Mouse (Mus musculus) urinary bladder, adult 2 months (tissue): ENCODE measurements around the gene Nub1. TPM values are rescaled to one million over a fixed set of nuclear protein-coding genes. Genes with fewer than 3 reads are reported as not detected.

Experiments used
- DNase-seq: peaks from one replicate; pipeline ENCODE4 v3.0.0; 2022; ENCODE audit warnings: low spot score
- polyA plus RNA-seq: library from polyadenylated mRNA; depleted of rRNA; stranded (reverse); fragments of >200 nt; gene quantifications from 2 replicates; pipeline ENCODE4 v1.2.3, GENCODE M21; 2012

Nub1 gene
- polyA plus RNA-seq, 1 experiment: 47.3 TPM

DNA sequence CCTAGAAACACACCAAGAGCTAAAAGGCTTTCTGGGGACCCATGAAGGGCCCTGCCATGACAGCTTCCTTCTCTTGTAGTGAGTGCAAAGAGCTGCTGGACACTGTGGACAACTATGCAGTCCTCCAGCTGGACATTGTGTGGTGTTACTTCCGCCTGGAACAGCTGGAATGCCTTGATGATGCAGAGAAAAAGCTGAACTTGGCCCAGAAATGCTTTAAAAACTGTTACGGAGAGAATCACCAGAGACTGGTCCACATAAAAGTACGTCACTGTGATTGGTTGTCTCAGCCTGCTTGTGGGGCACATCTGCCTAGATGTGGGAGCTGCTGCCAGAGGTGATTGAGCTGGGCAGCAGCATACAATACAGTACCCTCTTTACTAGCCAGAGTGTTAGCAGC is 15.9 kb downstream of the Nub1 start:
- DNase-seq: no peak

DNA sequence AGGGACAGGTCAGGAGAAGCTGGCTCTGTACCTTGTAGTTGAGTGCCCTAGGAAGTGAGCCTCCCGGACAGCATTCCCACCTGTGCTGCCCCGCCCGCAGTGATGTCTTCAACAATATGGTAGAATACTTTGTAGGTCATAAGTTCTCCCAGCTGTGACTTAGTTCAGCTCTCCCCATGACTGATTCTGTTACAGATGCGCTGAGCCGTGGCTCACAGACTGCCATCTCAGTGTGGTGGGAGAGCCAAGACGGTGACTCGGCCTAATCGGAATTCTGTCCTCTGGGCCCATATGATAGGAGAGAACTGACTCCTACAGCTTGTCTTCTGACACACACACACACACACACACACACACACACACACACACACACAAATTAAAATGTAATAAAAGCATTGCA is 19.3 kb downstream of the Nub1 start:
- DNase-seq: no peak

DNA sequence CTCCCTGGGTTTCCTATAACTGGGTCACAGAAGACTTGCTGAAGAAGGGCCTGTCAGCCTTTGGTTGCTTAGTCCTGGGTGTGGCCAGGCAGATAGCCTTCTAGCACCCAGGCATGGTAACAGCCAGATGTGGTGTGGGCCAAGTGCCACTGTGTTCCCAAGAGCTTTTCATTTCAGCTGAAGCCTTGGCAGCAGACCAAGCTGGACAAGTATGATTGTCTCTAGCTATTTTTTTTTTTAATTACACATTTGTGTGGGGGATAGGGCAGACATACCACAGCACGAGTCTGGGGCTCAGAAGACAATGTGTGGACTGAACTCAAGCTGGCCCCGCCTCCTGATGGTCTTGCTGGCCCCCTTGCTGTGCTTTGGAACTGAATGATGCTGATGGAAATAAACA is 24.6 kb downstream of the Nub1 start:
- DNase-seq: no peak

DNA sequence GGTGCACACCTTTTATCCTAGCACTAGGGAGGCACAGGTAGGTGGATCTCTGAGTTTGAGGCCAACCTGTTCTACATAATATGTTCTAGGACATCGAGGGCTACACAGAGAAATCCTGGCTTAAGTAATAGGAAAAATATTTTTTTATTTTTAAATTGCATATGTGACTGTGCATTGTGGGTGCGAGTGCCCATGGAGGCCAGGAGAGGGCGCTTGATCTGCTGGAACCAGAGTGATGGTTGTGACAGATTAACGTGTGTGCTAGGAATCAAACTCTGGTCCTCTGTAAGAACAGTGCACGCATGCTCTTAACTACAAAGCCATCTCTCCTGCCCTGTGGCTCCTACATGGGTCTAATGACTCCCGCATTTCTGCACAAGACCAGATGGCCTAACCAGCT is 26.3 kb downstream of the Nub1 start:
- no peak for DNase-seq

DNA sequence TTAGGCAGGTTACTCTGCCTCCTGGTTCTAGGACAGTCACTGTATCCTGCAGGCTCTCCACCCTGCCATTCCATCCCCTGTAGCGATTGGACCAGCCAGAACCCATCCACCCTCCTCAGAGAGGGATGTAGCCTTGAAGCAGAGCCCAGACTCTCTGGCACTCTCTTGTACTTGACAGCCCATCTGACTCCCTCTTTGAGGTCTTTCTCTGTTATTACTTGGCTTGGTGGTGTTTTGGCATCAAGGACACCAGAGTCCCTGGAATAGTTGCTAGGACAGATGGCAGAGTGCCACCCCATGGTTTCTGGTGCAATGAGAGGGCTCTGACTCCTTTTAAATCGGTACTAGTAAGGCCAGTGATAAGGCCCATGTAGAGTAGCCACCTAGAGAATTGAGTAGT is 27.9 kb downstream of the Nub1 start:
- DNase-seq: no peak

DNA sequence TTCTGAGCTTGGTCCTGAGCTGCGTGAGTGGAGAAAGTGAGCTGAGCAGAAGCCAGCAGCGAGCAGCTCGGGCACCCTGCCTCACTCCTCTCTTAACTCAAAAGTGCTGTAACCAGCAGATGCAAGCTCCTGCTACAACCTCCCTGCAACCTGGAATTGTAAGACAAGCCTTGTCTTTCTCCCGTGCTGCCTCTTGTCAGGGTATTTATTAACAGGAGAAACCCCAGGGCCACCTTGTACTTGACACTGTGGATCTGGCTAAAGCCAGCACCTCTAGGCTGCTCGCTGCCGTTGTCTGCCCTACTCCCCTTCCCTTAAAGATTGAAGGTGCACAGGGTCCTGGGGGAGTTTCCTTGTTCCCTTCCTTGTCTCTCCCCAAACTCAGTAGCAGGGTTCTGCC is 28.7 kb downstream of the Nub1 start:
- DNase-seq: no peak

DNA sequence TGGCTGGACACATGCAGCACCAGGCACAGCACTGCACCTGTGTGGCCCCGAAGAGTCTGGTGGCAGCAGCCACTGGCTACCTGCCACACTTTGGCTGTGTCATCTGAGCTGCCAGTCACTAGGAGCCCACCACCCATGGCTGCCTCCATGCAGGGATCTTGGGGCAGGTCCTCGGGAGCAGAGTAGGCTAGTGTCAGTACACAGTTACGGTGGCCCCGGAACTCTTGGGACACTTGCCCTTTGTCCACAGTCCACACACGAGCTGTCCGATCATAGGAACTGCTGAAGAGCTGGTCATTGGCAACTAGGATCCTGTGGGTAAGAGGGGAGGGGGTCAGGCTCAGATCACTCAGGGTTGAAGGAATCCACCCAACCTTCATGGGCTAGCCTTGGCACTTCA is 32.7 kb downstream of the Nub1 start:
- no peak for DNase-seq

DNA sequence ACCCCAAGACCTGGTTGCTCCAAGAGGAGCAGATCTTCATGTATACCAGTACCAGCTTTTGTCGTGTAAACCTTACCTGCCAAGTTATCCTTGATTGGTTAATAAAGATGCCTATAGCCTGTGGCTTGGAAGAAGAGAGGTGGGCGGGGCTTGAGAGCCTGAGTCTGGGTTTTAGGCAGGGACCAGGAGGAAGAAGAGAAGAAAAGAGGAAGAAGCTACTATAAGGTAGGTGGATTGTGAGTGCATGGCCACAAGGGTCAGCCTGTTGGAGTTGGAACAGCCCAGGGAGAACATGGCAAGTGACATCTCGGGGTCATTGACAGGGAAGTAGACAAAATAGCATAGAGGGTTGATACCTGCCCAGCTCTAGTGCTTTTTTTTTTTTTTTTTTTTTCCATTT is 34.5 kb downstream of the Nub1 start:
- no peak for DNase-seq

DNA sequence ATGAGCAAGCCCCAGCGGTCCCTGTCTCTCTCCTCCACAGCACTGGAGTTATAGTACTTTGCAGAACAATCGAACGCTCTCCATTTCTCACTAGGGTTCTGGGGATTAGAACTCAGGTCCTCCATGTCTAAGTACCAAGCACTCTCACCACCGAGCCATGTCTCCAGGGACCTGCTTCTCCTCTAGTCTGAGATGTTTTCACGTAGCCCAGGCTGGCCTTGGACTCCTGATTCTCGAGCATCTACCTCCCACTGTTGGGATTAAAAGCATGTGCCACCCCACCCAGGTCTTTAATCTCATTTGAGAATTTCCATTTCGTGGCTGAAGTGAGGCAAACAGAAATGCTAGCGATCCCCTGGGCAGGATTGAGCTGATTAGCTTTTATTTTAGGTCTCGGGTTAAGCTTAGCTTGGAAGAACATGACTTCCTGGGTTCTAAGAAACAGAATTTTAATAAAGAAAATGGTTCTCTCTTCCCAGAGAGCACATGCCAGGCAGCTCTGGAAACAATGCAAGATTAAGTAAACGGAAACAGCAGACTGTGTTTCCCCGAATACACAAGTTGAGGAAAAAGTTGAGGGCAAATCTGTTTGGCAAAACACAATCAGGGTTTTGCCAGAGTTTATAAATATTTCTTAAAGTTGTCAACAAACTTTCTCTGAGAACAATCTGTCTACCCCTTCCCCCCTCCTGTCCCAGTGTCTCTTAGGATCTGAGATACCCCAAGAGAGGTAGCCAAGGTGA is 38.4 kb downstream of the Nub1 start:
- no peak for DNase-seq

DNA sequence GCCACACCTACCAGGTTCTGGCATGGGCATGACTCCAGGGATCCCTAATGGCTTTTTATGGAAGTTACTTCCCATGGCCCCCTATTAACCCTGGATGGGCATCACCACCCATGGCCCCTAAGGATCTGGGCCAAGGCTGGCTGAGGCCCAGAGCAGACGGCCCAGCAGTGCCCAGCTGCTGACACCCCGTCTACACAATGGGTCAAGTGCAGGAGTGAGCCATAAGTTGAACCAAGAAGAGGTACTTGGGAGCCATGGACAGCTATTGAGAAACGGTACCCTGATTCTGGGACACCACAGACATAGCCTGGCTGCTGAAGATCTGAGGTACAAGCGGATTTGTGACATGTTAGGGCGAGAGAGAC is 38.9 kb downstream of the Nub1 start:
- no peak for DNase-seq

DNA sequence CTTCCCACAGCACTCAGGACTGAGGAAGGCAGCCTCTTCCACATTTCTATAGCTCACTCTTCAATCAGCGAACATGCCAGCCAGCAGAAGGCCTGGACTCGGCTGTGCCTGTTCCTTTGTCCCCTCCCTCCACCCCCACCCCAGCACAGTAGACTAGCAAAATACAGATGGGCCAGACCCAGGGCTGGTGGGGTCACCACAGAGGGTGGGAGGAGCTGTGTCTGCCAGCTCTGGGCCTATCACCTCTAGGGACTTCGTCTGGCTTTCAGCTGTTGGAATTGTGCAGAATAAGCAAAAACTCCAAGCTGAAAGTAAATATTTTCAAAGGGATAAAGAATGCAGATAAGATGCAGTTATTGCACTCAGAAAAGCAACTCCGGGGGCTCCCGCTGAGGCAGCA is 39.5 kb downstream of the Nub1 start:
- DNase-seq: no peak

DNA sequence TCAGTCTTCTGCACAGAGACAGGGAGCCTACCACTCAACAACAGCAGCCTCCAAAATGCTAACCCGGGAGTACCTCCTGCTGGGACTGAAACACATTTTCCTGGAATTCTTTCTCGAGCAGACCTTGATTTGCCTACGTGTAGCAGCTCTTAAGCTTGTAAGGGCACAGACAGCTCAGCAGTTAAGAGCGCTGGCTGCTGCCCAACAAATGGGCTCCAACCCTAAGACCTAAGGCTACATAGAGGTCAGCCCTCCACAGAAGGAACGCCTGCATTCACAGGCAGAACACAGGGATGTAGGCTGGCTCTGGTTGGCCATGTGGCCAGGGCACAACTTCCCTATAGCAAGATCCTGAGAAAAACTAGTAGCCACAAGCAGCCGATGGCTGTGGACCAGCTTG is 40.6 kb downstream of the Nub1 start:
- no peak for DNase-seq

DNA sequence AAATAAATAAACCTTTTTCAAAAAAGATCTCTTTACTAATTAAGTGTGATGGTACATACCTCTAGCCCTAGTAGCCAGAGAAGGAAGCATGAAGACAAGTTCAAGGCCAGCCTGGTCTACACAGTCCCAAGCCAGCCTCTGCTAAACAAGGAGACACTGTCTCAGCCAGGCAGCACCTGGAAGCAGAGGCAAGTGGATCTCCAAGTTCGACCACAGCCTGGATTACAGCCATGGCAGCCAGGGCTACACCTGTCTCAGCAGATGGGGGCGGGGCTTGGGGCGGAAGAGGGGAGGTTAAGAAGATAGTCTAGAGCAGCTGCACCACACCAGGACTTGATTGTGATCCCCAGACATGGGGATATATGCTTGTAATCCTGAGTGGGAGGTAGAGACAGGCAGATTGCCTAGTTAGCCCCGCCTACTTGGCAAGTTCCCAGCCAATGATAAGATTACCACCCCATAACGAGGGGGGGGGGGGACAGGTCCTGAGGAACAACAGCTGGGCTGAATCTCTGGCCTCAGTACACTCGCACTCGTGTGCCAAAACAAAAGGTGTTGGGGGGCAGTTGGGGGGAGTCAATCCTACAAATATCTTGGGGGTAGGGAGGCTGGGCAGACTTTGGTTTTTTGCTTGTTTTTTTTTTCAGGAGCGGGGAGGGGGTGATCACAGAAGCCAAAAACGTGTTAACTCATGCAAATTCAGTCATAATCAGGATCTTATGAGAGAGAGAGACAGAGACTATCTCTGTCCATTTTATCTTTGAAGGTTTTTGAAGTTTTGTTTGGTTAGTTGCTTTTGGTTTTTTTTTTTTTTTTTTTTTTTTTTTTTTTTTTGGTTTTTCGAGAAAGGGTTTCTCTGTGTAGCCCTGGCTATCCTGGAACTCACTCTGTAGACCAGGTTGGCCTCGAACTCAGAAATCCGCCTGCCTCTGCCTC is 41.8 kb downstream of the Nub1 start:
- DNase-seq: no peak

DNA sequence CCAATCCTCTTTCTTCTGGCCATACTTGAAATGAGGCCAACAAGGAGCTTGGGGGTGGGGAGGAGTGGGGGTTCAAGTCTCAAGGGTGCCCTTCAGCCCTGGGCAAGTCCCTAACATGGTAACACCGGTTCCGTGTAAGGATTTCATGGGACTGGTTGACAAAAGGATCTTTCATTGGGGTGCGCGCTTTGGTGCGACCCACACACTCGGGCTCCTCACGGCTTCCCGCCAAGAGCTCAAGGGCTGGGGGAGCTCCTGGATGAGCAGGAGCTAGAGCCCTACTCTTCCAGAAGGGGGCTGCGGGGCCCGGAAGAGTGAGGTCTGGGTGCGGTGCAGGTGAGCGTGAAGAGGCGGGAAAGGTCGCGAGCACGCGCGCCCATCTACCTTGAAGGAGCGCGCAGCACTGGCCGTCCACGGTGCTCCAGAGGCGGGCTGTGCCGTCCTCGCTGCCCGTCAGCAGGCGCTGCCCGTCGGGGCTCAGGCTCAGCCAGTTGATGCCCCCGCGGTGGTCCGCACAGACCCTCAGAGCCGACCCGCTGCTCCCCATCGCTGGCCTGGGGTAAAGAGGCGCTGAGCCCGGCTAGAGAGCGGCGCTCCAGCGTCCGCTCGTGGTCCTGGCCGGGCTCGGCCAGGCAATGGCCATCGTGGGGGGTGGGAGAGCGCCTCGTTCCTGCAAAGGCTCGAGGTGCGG is 44.6 kb downstream of the Nub1 start:
- DNase-seq: no peak

DNA sequence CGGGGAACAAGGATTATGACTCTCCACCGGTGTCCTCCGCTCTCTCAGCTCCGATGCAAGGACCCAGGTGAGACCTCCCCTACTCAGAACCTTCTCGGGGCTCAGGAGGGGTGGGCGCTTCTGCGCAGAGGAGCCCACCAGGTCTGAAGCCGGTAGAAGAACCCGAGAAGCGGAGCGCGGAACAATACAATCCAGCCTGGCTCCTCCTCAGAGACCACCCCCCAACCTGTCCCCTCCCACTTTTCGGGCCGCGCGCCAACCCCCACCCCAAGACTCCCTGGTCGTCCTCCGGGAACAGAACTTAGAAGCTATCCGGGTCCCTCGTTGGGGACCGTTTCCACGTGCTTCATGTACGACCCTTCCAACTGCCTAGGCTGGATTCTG is 45.1 kb downstream of the Nub1 start, which contains the start of gene Wdr86:
Wdr86 (minus strand) TSS at position 240 of the 384 bp plus-strand sequence.
- DNase-seq: no peak

DNA sequence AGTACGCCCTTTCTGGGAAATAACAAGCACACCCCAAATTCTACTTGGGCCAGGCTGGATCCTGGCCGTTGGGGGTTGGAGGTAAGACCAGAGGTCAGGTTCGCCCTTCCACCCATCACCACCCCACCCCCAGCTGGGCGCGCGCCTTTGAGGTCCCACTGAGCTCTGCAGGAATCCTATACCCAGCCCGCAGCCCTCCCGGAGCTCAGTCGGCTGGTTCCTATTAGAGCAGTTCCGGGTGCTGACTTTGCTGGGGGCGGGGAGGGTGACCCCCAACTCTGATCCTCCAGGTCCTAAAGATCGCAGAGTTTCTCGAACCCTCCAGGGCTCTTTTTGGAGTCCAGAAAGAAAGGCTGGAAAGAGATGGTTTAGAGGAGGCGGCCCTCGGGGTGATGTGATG is 45.7 kb downstream of the Nub1 start:
- DNase-seq: no peak

DNA sequence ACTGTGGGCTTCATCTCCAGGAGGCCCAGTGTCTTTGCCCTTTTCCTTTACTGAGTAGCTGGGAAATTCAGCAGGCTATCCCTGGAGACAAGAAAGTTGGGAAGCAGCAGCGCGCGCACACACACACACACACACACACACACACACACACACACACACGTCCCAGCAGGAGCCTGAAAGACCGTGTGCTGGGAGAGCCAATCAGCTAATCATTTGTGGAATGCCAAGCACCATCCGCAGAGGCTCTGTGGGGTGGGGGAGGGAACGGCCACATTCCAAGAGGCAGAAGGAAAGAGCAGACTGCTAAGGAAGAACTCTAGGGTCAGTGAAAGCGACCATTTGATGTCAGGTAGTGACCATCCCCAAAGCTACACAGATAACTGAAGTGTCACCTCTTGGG is 47.8 kb downstream of the Nub1 start:
- DNase-seq: no peak

DNA sequence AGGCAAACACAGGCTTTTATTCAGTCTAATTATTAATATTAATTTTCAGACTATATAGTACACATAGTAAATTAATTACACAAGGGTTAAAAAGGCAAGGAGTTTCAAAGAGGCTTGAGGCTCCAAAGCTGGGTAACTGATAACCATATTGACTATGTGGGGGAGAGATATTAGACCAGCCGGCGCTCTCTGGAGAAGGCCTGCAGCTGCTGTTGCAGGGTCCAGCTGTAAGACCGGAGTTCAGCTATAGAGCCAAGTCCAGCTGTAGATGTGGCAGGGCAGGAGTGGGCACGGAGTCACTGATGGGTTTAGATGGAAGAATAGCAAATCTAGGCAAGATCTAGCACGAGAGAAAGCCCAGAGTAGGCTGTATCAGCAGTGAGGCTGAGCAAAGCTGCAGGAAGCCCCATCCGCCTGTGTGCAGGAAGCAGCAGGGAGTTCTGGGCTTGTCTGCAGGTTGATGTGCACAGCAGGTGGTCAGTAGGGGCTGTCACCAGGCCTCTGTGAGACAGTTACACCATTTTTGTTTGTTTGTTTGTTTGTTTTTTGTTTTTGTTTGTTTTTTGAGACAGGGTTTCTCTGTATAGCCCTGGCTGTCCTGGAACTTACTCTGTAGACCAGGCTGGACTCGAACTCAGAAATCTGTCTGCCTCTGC is 48.6 kb downstream of the Nub1 start:
- DNase-seq: no peak

DNA sequence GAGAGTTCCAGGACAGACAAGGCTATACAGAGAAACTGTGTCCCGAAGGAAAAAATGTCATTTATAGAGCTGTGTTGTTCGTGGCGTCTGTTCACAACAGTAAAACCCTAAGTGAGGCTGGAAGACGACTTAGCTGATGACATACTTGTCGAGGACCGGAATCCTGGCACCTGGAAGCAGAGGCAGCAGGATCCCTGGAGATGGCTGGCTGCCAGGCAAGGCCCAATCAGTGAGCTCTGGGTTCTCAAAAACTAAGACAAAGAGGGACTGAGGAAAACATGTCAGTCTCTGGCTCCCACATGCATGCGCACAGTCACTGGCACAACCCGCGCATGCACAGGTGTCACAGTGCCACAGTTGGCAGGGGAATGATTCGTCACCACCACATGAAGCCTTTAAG is 52.3 kb downstream of the Nub1 start:
- no peak for DNase-seq

DNA sequence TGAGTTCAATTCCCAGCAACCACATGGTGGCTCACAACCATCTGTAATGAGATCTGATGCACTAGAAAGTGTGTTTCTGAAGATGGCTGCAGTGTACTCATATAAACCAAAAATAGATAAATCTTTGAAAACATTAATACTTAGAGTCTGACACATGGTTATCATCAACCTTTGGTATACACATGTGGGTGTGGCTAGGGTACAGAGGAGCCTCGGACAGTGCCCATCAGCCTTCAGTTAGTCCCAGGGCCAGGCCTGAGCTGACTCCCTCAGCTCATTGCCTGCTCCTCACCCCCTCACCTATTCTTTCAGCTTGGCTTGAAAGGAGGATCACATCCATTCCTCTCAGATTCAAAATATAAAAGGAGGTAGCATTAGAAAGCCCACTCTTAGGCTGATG is 53.2 kb downstream of the Nub1 start:
- DNase-seq: no peak

DNA sequence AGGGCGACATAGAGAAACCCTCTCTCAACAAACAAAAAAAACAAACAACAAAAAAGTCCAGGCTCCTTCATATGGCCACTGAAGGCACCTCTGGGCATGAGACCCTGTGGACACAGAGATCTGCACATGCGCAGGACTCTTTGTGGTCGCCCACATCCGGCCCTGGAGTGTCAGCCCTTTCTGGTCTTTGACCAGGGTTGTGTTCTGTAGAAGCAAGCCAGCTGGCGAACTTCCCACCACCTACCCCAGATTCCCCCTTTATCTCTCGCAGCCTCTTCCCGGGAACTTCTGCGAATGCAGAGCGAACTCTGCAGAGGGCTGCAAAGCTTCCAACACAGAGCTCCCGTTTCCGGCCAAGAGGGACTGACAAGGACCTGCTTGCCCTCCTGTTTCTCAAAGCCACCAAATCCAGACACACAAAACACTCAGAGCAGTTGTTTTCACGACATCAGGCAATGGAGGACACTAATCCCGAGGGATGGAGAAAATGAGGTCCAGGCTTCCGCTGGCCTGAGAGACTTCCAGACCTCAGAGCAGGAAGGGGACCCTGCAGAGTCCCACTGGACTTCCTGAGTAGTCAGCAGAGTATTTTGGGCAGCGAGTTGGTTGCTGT is 53.9 kb downstream of the Nub1 start:
- DNase-seq: no peak
